Mouse (Mus musculus): ENCODE measurements around the gene Sulf2. TPM values are rescaled to one million over a fixed set of nuclear protein-coding genes. Genes with fewer than 3 reads are reported as not detected.
A peak's percentile ranks its signal among the peaks of the same experiment; 100 is the strongest.

Sulf2 gene
- total RNA-seq, 4 experiments from 2014 or later = 44.6 to 150 (median 89.6) TPM

DNA sequence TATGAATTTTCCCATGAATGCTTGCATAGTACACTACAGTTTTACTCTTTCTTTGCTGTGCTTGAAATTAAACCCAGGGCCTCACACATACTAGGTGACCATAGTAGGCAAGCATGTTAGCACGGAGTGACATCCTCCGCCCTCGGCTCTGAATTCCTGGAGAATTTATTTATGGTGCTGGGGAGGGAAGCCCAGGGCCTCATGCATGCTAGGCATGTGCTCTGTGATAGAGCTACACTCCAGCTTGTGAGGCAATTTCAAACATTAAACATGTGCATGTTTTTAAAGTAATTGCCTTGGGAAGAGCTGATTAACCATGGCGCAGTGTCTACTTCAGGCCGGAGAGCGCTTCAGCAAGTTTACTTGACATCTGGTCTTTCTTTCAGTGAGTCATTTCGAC is 106.6 kb downstream of the Sulf2 start:
- no peak for DNase-seq

DNA sequence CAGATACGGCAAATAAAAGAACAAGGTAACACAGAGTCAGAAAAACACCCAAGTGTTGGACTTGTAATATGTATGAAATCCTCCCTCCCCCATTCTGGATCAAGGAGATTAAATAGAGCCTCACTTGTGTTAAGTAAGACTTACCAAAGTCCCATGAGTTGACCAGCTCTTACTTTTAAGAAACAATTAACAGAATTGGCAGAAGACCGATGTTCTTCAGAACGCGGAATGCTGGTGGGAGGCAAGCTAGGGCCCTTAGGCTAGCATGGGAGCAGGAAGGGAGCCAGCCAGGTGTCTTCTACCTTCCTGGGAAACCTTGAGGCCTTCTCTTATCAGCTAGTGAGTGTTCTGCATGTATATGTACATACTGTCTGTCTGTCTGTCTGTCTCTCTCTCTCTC is 107.5 kb downstream of the Sulf2 start:
- DNase-seq = no peak

DNA sequence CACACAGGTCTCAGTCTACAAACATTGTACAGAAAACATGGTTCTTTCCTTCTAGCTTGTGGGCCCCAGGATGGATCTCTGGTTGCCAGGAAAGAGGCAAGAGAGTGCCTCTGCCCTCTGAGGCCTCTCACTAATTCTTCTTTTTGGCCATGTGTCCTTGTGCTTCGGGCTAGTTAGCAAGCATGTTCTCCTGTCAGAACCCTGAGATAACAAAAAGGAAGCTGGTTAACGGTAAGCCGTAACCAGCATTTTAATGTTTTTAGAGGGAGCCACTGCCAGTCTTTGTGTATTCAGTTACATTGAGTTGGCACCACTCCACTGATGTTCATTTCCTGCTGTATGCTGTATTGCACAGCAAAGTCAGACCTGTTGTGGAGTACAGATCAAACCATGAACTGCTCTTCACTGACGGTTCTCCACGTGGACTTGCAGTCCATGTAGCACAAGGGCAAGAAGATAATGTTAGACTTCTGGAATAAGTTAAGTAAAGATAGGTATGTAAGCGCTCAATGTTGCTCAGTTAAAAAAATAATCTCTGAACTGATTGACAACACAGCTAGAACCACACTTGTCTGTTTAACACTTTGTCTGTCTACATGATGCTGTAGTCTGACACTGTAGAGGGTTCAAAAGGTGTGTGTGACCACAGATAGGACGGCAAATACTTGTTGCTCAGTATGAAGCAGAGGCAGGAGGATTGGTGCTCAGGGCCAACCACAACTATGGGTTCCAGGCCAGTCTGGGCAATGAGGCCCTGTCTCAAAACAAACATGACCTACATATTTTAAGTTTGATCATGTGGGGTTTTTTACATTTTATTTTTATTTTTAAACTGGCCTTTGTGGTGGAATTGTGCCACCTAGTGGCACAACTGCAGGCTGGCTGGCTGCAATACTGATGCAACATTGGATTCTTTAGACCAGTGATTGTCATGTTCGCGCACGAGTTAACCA is 109.6 kb downstream of the Sulf2 start:
- no peak for DNase-seq

DNA sequence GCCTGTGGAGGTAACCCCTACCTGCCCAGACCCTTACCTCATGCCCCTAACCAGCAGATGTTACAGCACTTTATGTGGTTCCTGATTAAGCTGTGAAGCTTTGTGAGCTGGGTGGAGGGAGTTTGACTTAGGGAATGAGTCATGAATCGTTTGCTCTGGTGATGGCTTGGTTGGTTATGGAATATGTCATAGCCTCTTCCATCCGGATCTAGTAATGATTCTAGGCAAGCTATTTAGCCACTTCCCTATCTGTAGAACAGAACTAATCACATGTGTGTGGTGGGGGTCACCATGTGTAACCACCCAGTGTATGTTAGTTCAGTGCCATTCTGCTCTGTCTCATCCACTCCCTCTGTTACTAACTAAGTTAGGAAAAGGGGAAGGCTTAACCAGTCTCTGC is 110.5 kb downstream of the Sulf2 start:
- DNase-seq = no peak

DNA sequence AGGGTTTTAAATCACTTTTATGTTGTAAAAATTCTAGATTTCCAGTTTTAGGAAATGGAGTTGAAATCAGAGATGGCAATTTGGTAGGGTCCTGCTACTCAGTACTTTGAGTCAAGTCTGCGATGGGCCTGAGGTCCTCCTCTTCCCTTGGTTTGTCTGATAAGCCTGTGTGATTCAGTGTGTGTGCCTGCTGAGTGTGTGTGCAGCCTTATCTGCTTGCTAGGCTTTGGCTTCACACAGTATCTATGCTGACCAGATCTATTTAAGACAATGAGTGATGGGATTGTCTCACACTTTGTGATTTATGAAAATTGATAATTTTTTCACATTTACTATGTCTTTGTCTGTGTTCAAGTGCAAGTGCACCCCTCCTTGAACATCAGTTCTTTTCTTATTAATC is 112.9 kb downstream of the Sulf2 start:
- DNase-seq = no peak

DNA sequence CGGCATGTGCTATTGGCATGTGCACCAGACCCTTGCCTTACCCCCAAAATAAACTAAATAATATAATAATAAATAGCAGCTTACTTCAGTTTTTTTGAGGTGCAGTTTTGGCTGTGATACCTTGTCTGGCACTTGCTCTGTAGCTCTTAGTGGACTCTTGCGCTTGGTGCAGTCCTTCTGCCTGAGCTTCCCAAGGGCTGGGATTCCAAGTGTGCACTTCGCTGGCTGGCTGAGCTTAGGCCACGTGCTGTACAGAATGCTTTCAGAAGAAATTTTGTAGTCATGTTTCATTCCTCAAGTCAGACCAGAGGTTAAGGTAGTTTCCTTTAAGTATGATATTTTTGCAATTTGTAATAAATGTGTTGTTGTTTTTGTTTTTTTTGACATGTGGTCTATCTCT is 115.8 kb downstream of the Sulf2 start:
- no peak for DNase-seq

DNA sequence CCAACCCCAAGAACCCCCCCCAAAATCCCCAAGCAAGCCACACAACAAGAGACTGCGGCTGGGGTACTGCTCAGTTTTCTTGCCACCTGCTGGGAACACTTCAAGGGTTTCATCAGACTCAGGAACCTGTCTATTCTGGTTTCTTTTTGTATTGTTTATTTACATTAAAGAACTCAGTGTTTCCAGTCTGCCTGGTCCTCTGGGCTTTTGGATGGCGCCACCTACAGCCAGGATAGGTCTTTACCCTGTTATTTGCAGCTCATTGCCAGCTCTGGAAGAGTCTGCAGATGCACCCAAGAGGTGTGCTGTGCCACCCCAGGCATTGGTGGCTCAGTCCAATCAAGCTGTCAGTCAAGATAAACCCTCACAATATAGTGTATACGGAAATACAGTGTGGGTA is 119.7 kb downstream of the Sulf2 start:
- DNase-seq = peak; percentile 46

DNA sequence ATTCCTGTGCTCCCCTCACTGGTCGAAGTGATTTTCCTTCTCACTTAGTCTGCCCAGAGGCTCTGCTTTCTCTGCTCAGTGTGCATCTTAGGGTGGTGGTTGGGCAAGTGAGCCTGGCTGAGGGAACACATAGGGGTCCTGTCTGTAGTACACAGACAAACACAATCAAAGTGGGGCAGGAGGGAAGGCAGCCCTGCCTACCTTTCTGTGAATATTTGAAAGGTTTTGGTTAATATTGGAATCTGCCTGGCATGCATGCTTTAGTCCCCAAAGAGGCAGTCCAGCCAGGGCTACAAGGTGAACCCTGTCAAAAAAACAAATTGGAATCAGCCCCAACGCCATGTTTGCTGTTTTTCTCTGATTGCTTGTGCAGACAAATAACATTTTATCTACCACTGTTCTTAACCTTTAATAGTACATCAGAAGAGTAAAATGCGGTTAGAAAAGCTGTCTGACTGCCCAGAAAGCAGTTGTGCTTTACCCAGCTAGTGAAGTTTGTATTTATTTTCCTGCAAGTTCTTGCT is 120.4 kb downstream of the Sulf2 start:
- no peak for DNase-seq

DNA sequence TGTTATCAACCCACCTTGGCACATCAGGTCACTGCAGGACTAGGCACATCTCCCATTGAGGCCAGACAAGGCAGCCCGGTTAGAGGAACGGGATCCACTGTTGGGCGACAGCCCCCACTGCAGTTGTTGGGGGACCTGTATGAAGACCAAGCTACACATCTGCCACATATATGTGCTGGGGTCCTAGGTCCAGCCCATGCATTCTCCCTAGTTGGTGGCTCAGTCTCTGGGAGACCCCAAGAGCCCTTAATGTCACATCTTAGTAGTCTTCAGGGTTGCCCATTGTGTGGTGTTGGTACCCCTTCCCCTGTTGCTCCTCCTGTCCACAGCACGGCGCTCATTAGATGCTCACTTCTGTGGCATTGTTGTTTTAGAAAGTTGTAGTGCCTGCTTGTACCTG is 122.8 kb downstream of the Sulf2 start:
- no peak for DNase-seq

DNA sequence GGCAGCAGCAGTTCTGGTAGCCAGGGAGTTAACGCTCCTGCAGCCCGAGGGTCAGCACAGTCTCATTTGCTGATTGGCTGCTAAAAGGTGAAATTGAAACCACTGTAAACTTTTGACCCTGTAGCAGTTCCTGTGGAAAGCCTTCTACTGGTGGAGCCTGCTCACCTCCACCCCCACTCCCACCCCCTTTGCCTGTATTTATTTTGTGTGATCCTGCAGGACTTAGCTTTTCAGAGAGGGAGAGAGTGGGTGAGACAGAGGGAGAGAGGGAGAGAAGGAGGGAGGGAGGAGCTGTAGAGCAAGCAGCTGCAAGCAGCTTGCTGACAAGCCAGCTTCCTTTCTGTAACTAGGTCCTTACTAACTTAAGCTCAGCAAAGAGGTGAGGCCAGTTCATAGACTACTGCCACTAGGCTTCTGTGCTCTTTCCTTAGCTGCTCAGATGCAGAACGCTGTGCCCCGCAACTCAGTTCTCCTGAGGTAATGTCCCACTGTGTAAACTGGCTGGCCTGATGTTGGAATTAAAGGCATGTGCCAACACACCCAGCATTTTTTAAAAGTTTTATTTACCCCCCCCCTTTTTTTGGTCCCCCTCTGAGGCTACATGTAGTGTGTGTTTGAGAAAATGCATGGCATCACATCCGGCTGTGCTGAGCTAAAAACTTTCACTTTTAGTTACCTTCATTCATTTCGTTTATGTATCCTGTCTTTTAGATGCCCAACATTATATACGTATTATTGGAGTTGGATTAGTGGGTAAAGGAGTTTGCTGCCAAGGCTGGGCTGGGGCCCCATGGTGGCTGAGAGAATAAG is 124.1 kb downstream of the Sulf2 start:
- peak; percentile 44 for DNase-seq

DNA sequence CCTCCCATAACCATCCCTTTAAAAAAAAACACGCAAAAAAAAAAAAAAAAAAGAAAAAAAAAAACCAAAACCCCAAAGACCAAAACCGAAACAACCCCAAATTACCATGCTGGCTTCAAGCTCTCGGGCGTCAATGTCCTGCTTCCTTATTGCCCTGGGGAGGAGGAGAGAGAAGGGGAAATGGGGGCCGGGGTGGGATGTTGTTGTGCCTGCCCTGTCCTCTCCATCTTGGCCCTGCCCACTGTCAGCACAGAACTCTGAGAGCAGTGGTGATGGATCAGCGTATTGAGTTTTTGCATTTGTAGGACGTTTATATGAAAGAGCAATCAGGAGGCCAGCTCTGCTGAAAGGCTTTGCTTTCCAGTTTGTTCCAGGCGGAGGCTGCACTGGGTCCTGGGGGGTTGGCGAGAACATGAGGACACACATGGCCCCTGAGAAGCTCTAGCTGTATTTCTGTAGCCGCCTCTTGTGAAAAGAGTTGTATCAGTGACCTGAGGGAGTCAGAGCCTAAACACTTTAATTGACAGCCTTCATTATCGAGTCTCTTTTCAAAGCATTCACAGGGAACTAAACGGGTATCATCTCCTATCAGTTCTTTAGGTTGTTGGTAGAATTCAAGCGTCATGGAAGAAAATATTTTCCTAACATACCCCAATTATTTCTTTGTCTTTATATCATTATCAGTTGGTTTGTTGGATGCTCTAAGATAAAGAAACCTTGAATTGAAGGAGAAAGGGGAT is 125.0 kb downstream of the Sulf2 start:
- no peak for DNase-seq

DNA sequence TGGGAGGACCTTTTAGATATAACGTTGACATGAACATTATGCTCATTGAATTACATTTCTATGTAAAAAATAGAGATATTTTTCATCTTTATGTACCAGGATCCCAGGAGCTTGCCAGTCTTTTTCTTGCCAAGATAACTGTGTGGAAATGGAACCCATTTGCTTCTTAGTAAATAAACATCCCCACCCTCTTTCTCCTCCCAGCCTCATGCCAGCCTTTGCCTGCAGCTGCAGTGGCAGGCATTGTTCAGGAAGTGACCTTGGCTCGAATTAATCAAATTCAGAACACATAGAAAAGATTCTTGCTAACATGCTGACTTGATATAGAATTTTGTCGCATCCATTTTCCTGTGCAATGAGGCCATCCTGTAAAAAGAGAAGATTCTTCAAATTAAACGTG is 126.2 kb downstream of the Sulf2 start:
- no peak for DNase-seq

DNA sequence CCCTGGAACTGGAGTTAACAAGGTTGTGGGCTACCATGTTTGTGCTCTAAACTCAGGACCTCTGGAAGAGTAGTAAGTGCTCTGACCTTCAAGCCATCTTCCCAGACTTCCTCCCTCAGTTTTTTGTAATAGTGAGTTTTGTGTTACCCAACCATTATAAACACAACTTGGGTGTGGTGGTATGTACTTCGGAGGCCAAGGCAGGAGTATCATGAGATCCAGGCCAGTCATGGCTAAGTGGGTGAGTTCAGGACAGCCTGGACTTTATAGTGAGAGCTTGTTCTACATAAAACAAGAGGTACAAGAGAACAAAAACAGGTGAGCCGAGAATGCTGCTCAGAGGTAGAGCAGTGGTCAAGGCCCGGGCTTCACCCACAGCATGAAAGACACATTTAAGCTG is 127.6 kb downstream of the Sulf2 start:
- DNase-seq = no peak

DNA sequence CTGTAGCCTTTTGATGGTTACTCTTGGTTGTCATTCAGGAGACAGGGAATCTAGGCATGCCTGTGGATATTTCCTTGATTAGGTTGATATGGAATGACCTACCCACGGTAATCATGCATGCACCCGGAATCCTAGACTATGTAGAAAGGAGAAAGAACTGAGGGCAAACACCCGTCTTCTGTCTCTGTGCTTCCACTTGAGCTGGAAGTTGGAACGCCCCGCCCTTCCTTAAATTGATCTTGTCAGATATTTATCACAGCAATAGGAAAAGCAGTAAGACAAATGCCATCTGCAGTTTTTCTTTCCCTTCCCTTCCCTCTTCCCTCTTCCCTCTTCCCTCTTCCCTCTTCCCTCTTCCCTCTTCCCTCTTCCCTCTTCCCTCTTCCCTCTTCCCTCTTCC is 129.5 kb downstream of the Sulf2 start:
- no peak for DNase-seq

DNA sequence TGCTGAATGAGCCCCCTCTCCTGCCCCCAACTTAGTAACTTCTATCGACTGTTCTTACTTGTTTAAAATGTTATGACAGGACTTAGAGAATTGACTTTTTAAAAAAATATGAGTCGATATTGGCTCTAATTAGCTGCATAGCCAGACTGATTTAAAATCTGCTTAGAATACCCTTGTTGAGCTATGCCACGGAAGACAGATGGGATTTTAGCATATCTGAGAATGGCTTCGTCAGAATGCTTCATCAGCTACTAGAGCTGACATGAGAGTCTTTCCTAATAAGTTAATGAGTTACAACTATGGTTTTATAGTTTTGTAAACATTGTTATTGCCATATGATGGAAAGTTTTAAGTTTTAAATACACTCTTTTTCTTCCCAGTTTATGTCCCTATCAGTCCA is 130.8 kb downstream of the Sulf2 start:
- DNase-seq = no peak

DNA sequence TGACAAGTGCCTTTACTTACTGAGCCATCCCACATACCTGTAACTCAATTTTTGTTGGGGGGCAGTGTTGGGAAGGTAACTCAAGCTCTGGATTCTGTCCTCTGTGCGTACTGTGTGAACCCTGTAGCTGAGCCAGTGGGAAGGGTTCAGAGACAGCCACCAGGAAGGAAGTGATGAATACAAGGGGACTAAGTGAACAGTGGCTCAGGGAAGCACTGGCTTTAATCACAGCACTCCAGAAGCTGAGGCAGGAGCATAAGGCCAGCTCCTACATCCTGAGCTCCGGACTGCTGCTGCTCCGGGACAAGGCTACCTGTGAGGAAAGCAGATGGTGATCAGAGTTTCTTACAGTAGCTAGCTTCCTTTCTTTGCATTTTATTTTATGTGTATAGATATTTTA is 131.4 kb downstream of the Sulf2 start:
- no peak for DNase-seq

Other genes starting within 250 kb of the Sulf2 start
- gene Ncoa3, start 163.0 kb downstream of the Sulf2 start, total RNA-seq (2022) = 10 to 100 TPM; 24.2 to 46.2 (median 33.3) TPM

Measured in adrenal gland, adult 8-10 months (tissue).